Mouse (Mus musculus) gastrocnemius, adult 18-20 months (tissue): ENCODE results near the gene Me1. TPM values are rescaled to one million over a fixed set of nuclear protein-coding genes. Genes with fewer than 3 reads are reported as not detected.

Source experiments
- DNase-seq: peaks from one replicate; pipeline ENCODE4 v3.0.0; 2021; ENCODE audit warnings: low spot score
- total RNA-seq, 2 experiments: library from RNA; stranded (reverse); gene quantifications; 2 replicates each; pipeline ENCODE4 v1.2.3; 2021

Gene Me1
- total RNA-seq, 2 experiments from 2014 or later = 189 to 224 TPM

- no peak for DNase-seq
Measured at GRCm38 (mm10) chr9:86549637-86550162, 146.1 kb downstream of the Me1 start.

- no peak for DNase-seq
Measured at GRCm38 (mm10) chr9:86544559-86544958, 151.2 kb downstream of the Me1 start.

- DNase-seq = no peak
Measured at GRCm38 (mm10) chr9:86543451-86543850, 152.3 kb downstream of the Me1 start.

GRCm38 (mm10) chr9:86534071-86534470 lies 161.7 kb downstream of the Me1 start:
- DNase-seq = no peak

Other genes with a start within 250 kb of the Me1 start
- gene Ube2cbp, start 231.0 kb downstream of the Me1 start, total RNA-seq = 1 to 10 TPM; 4.3 to 4.5 TPM
- 10 to 100 TPM in 1 of 2 experiments, 1 to 10 TPM in 1; 9.8 to 10.3 TPM for gene Dop1a, start 228.8 kb downstream of the Me1 start, total RNA-seq
- gene Pgm3, start 124.1 kb downstream of the Me1 start, total RNA-seq = 1 to 10 TPM; 3.3 to 4.6 TPM
- gene Rwdd2a, start 124.0 kb downstream of the Me1 start, total RNA-seq = under 1 TPM; 0.28 to 0.34 TPM
- under 1 TPM in 1 of 2 experiments, not detected in 1; 0.12 TPM for gene Prss35, start 47.7 kb upstream of the Me1 start, total RNA-seq
- gene Snap91, start 184.7 kb upstream of the Me1 start, total RNA-seq = under 1 TPM in 1 of 2 experiments, not detected in 1; 0.40 TPM